Mouse (Mus musculus) embryonic fibroblast, embryonic 13.5 days (primary cell): ENCODE data around the gene Iqschfp. TPM values are rescaled to one million over a fixed set of nuclear protein-coding genes. Genes with fewer than 3 reads are reported as not detected.

Source experiments
- H3K27ac ChIP-seq: 2 replicates; pipeline ENCODE4 v1.5.1; 2012; ENCODE audit warnings: low read length, control low read depth, inconsistent platforms; ENCODE audit not compliant: insufficient read depth
- H3K4me1 ChIP-seq: 2 replicates; pipeline ENCODE4 v1.6.1; 2011; ENCODE audit warnings: low read length; ENCODE audit not compliant: control insufficient read depth, insufficient read depth
- H3K4me3 ChIP-seq: 2 replicates; pipeline ENCODE4 v1.5.1; 2011; ENCODE audit warnings: mild to moderate bottlenecking, control low read depth, low read length; ENCODE audit not compliant: insufficient read depth
- CTCF ChIP-seq: IDR thresholded peaks from 2 replicates; pipeline ENCODE4 v1.5.1; 2011; ENCODE audit warnings: mild to moderate bottlenecking, control low read depth, low read length, moderate library complexity, borderline replicate concordance; ENCODE audit not compliant: insufficient read depth
- POLR2A ChIP-seq: IDR thresholded peaks from 2 replicates; pipeline ENCODE4 v1.6.1; 2011; ENCODE audit warnings: low read depth, mild to moderate bottlenecking, control low read depth, low read length, moderate library complexity
- polyA plus RNA-seq: library from polyadenylated mRNA; stranded (reverse); fragments of >200 nt; gene quantifications from 2 replicates; pipeline ENCODE4 v1.2.4, GENCODE M21; 2011; ENCODE audit warnings: low read depth; ENCODE audit not compliant: missing spikeins, insufficient read length

The Iqschfp gene
- polyA plus RNA-seq, 1 experiment = not detected

- H3K4me1 ChIP-seq = no peaks in the 10 kb centered on the region
- no peak overlapping the region for H3K27ac ChIP-seq
- TF ChIP-seq CTCF (no peak), POLR2A (no peak)
- no peak overlapping the region for H3K4me3 ChIP-seq
These were observed 304.9 kb downstream of the Iqschfp start for GRCm38 (mm10) chr3:68196933-68197332.

DNA sequence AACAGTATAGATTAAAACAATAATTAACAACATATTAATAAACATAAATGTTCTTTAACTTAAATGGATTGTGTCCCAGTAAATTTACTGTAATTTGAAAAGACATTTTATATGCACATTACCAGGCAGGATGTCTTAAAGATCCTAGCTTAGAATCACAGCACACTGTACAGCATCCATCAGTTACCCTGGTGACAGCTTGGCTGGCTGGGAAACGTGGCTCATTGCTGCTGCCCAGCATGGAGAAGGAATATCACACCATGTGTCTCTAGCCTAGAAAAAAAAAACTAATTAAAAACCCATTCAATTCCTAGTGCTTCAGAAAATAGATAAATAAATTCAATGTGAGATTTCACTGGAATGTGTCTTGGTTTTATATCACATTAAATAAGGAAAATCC lies 309.2 kb downstream of the Iqschfp start:
- H3K4me3 ChIP-seq = no peak overlapping the region
- no peaks in the 10 kb centered on the region for H3K4me1 ChIP-seq
- no peak overlapping the region for H3K27ac ChIP-seq
- no peak for TF ChIP-seq POLR2A
- TF ChIP-seq CTCF = no peak

DNA sequence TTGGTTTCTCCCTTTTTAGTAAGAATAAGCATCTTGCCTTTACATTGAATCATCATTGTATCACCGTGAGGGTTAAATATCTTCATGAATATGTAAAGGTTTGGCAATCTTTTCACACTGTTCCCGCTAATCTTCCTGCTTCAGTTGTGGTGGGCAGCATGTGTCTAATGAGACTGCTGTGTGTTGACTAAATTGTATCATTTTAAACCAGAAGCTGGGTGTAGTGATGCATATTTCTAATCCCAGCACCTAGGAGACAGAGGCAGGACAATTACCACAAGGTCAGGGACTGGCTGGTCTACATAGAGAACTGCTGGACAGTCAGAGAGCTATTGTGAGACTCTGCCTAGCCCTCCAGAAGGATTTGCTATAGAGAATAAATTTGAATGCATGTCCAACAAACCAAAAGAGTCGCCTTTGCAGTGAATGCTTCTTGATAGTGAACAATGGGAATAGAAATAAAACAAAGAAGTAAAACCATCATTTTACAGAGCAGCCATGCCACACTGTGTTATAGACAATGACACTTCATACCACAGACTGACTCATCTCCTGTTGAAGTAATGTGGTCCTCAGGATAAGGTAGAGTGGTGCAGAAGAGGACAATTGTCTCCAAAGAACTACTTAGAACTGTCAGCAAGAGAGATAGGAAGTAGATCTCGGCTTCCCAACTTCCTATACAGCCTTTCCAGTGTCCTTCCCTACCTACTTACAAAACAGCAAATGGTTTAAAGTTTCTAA lies 310.3 kb downstream of the Iqschfp start:
- Histone ChIP-seq H3K4me1 (no peaks in the 10 kb centered on the region), H3K27ac (no peak overlapping the region), H3K4me3 (no peak overlapping the region)
- TF ChIP-seq CTCF = no peak
- TF ChIP-seq POLR2A = no peak

- Histone ChIP-seq H3K27ac (no peak overlapping the region), H3K4me3 (no peak overlapping the region), H3K4me1 (no peaks in the 10 kb centered on the region)
- TF ChIP-seq CTCF (no peak), POLR2A (no peak)
These were observed 312.0 kb downstream of the Iqschfp start for GRCm38 (mm10) chr3:68203934-68204467.

DNA sequence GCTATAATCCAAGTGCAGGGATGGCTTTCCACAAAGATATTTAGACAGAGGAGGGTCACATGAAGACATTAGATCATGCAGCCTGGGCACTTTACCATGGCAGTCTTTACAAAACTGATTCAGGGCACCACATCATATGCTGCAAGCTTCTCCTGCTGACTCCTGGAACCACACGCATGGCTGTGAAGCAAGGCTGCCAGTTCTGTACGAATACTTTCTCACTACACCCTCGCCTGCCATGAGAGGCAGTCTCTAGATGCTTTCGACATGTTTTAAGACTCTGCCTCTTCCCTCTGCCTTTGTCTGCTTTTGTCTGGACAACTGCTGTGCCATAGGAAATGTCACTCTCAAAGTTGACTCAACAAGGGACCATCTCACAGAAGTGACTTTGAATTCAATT lies 318.4 kb downstream of the Iqschfp start:
- Histone ChIP-seq H3K27ac (no peak overlapping the region), H3K4me1 (no peaks in the 10 kb centered on the region), H3K4me3 (no peak overlapping the region)
- TF ChIP-seq CTCF = no peak
- TF ChIP-seq POLR2A = no peak

GRCm38 (mm10) chr3:68221452-68221851 lies 329.4 kb downstream of the Iqschfp start:
- Histone ChIP-seq H3K27ac (no peak overlapping the region), H3K4me1 (no peaks in the 10 kb centered on the region), H3K4me3 (no peak overlapping the region)
- TF ChIP-seq POLR2A (no peak), CTCF (no peak)

DNA sequence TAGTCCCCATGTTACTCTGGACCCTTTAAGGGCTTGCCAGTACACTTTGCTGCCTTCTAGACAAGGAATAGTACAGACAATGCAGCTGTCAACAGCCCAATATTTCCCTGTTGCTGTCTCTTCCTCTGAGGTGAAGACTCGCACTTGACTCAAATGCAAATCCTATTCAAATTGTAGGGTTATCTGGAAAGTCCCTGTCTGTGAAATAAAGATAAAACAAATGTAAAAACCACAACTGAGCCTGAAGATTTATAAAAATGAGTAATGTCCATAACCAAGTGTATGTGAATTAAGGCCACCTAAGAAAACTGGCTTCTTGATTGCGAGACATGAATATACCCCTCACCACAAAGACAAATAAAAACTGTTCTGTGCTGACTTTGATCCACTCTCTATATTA lies 347.9 kb downstream of the Iqschfp start:
- Histone ChIP-seq H3K4me1 (peaks cover 4% of the 10 kb centered on the region; the same call in 1 of the 2 replicates), H3K27ac (no peak overlapping the region), H3K4me3 (no peak overlapping the region)
- TF ChIP-seq CTCF = no peak
- TF ChIP-seq POLR2A = no peak

GRCm38 (mm10) chr3:68243239-68243638 lies 351.2 kb downstream of the Iqschfp start:
- no peak overlapping the region for H3K4me3 ChIP-seq
- peaks cover 4% of the 10 kb centered on the region; the same call in 1 of the 2 replicates for H3K4me1 ChIP-seq
- peak overlapping the region; percentile 24; the same call in 1 of the 2 replicates for H3K27ac ChIP-seq
- no peak for TF ChIP-seq POLR2A
- no peak for TF ChIP-seq CTCF

- no peak overlapping the region for H3K27ac ChIP-seq
- peaks cover 4% of the 10 kb centered on the region; the same call in 1 of the 2 replicates for H3K4me1 ChIP-seq
- H3K4me3 ChIP-seq = no peak overlapping the region
- TF ChIP-seq POLR2A = no peak
- TF ChIP-seq CTCF = no peak
These were observed 354.1 kb downstream of the Iqschfp start for GRCm38 (mm10) chr3:68246154-68246553.

- TF ChIP-seq CTCF (no peak), POLR2A (no peak)
- Histone ChIP-seq H3K4me1 (peaks cover 2% of the 10 kb centered on the region; the same call in 1 of the 2 replicates), H3K4me3 (no peak overlapping the region), H3K27ac (no peak overlapping the region)
These were observed 358.6 kb downstream of the Iqschfp start for GRCm38 (mm10) chr3:68250589-68250988.
